Mouse (Mus musculus): Measurements from ENCODE around the gene Iqub.

- TF ChIP-seq CTCF (IDR thresholded peaks at IDR 0.05; ENCODE audit: control insufficient read depth, insufficient read depth, insufficient replicate concordance, low read depth, low read length) (no peak), POLR2A (IDR thresholded peaks at IDR 0.05; ENCODE audit: control insufficient read depth, low read depth, low read length) (no peak)
These were observed 32.0 kb upstream of the Iqub start for GRCm38 (mm10) chr6:24546716-24547420.

Data from testis, adult 2 months (tissue).